Mouse (Mus musculus): Measurements from ENCODE around the gene C9. TPM values are rescaled to one million over a fixed set of nuclear protein-coding genes. Genes with fewer than 3 reads are reported as not detected.

The C9 gene
- polyA plus RNA-seq, 1 experiment from 2014 or later, result 1.2 TPM

DNA sequence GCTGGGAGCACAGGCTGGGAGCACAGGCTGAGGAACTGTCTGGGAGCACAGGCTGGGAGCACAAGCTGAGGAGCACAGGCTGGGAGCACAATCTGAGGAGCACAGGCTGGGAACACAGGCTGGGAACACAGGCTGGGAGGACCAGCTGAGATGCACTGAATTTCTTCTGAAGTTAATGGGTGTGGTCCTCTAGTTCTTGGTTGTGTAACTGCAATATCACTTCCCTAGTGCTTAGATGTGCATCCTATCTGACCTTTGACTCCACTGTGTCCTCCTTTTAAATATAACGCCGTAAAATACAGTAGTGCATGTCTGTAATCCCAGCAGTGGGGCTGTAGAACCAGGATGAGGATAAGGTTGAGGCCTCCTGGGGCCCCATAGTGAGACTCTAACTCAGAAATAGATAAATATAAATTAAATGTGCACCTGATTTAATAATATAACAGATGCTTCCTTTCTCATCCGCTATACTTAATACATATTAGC lies 88.8 kb downstream of the C9 start:
- H3K36me3 ChIP-seq (ENCODE audit: control insufficient read depth, insufficient read depth, low read length), result no peaks in the 10 kb centered on the region
- no peak overlapping the region for H3K9ac ChIP-seq (ENCODE audit: low read length)
- DNase-seq (ENCODE audit: low spot score), result no peak
- H3K4me2 ChIP-seq (ENCODE audit: low read length), result no peak overlapping the region
- ATAC-seq (replicated peaks; ENCODE audit: low FRiP score, low TSS enrichment, low read depth), result no peak
- H3K9me3 ChIP-seq (ENCODE audit: control insufficient read depth, low read length), result no peaks in the 10 kb centered on the region
- H3K27ac ChIP-seq (ENCODE audit: low read depth), result no peak overlapping the region
- no peak overlapping the region for H3K4me3 ChIP-seq (ENCODE audit: low read depth, low read length)
- no peaks in the 10 kb centered on the region for H3K27me3 ChIP-seq (replicated peaks; ENCODE audit: control insufficient read depth, insufficient read depth, low read length)
- 87% methylated on average over 3 of the region's 3 CpGs for WGBS
- no peaks in the 10 kb centered on the region for H3K4me1 ChIP-seq (replicated peaks; ENCODE audit: control insufficient read depth, insufficient read depth, low read length)

DNA sequence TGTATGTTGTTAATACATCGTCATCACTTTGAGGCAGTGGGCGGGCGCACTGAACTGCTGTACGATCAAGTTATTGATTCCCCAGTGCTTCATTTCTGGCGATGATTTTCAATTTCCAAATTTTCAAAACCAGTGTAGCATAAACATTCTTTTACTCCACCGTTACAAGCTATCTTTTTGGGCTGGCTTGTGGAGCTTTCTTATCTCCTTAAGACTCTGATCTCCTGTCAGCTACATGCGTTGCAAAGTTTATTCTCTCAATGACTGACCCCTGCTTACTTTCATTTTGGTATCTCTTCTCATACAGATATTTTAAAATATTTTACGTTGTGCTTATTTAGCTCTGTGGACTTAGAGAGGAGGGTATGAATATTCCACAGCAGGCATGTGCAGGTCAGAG lies 89.5 kb downstream of the C9 start:
- H3K4me3 ChIP-seq (ENCODE audit: low read depth, low read length), result no peak overlapping the region
- H3K27ac ChIP-seq (ENCODE audit: low read depth), result no peak overlapping the region
- no peak overlapping the region for H3K4me2 ChIP-seq (ENCODE audit: low read length)
- no peak overlapping the region for H3K9ac ChIP-seq (ENCODE audit: low read length)
- no peaks in the 10 kb centered on the region for H3K36me3 ChIP-seq (ENCODE audit: control insufficient read depth, insufficient read depth, low read length)
- peaks cover under 1% of the 10 kb centered on the region; the same call in 1 of the 2 replicates for H3K4me1 ChIP-seq (replicated peaks; ENCODE audit: control insufficient read depth, insufficient read depth, low read length)
- DNase-seq (ENCODE audit: low spot score), result no peak
- H3K9me3 ChIP-seq (ENCODE audit: control insufficient read depth, low read length), result no peaks in the 10 kb centered on the region
- 76% methylated on average over 8 of the region's 8 CpGs for WGBS
- no peaks in the 10 kb centered on the region for H3K27me3 ChIP-seq (replicated peaks; ENCODE audit: control insufficient read depth, insufficient read depth, low read length)
- no peak for ATAC-seq (replicated peaks; ENCODE audit: low FRiP score, low TSS enrichment, low read depth)

- ATAC-seq (replicated peaks; ENCODE audit: low FRiP score, low TSS enrichment, low read depth) (no peak), DNase-seq (ENCODE audit: low spot score) (no peak)
- Histone ChIP-seq H3K27ac (ENCODE audit: low read depth) (no peak overlapping the region), H3K4me2 (ENCODE audit: low read length) (no peak overlapping the region), H3K4me3 (ENCODE audit: low read depth, low read length) (no peak overlapping the region), H3K36me3 (ENCODE audit: control insufficient read depth, insufficient read depth, low read length) (no peaks in the 10 kb centered on the region), H3K9me3 (ENCODE audit: control insufficient read depth, low read length) (no peaks in the 10 kb centered on the region), H3K4me1 (replicated peaks; ENCODE audit: control insufficient read depth, insufficient read depth, low read length) (peaks cover 8% of the 10 kb centered on the region), H3K9ac (ENCODE audit: low read length) (no peak overlapping the region), H3K27me3 (replicated peaks; ENCODE audit: control insufficient read depth, insufficient read depth, low read length) (no peaks in the 10 kb centered on the region)
- WGBS, result 22% methylated on average over 7 of the region's 7 CpGs
Measured at GRCm38 (mm10) chr15:6539639-6540338, 94.7 kb downstream of the C9 start.

Other genes starting within 250 kb of the C9 start
- gene Dab2, start 145.5 kb upstream of the C9 start, polyA plus RNA-seq (2014; fragmentation: Nextera tagmentation; extraction: Ambion mirVana), result 47.5 and 57.4 TPM in 2 replicates
- 4.8 and 7.1 TPM in 2 replicates for gene Fyb, start 77.5 kb downstream of the C9 start, polyA plus RNA-seq (2014; fragmentation: Nextera tagmentation; extraction: Ambion mirVana)

All from intestine, embryonic 14.5 days (tissue).